Mouse (Mus musculus) leukemia stem cell, adult 10-12 weeks (primary cell): ENCODE data around the gene Pfkp. TPM values are rescaled to one million over a fixed set of nuclear protein-coding genes. Genes with fewer than 3 reads are reported as not detected.

Experiments used
- polyA plus RNA-seq: library from polyadenylated mRNA; stranded (reverse); fragments of >175 nt; gene quantifications from 2 replicates; pipeline ENCODE4 v1.2.3, GENCODE M21; 2012; ENCODE audit warnings: low replicate concordance

The Pfkp gene
- polyA plus RNA-seq, result 3.7 and 9.7 TPM in 2 replicates

DNA sequence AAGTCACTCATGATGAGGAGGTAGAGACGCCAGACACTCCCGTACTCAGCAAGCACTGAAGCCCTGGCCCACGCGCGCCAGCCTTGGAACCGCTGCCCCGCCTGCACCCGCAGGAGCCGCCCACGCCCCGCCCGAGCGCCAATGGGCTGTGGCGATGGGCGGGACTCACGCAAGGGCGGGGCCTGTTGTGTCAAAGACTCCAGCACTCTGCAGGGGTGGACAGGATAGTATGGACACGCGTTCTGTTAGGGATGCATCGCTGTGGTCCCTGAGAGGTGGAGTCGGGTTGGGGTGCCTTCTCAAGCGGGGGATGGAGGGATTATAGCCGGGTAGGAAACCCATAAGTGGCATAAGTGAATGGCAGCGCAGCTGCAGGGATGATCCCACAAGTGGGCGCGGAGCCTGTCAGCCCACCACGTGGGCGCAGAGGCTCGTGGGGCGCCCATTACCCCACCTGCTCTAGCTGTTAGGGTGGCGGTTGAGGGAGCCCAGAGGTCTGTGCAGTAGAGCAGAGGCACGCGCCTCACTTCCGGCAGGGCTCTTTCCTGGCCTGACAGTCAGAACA, at the start of gene Pfkp:
Gene Pfkp (minus strand): TSS at position 109 of the 565 bp plus-strand sequence.

Other genes with a start within 250 kb of the Pfkp start
- gene Pitrm1, start 100.6 kb downstream of the Pfkp start, polyA plus RNA-seq, result 9.3 and 41.5 TPM in 2 replicates